Mouse (Mus musculus) heart, embryonic 16.5 days (tissue): ENCODE results near the gene Hist1h2bk. TPM values are rescaled to one million over a fixed set of nuclear protein-coding genes. Genes with fewer than 3 reads are reported as not detected.

Experiments
- ATAC-seq: fragments of 200-750 bp; cut with Nextera tagmentation; replicated peaks from 2 replicates; pipeline ENCODE4 v1.8.0; 2017; ENCODE audit warnings: moderate number of reproducible peaks; ENCODE audit not compliant: insufficient read depth, low FRiP score; ENCODE audit errors: extremely low read depth
- H3K27ac ChIP-seq: fragments of 300-500 bp; sonication (generic); 2 replicates; pipeline ENCODE4 v1.5.1; 2014; ENCODE audit warnings: mild to moderate bottlenecking, low read length, control low read depth, moderate library complexity
- H3K27me3 ChIP-seq: fragments of 300-500 bp; sonication (generic); 2 replicates; pipeline ENCODE4 v1.6.1; 2014; ENCODE audit warnings: low read length, mixed read lengths; ENCODE audit not compliant: control insufficient read depth, insufficient read depth
- H3K36me3 ChIP-seq: fragments of 300-500 bp; sonication (generic); 2 replicates; pipeline ENCODE4 v1.6.1; 2014; ENCODE audit not compliant: control insufficient read depth, insufficient read depth
- H3K4me1 ChIP-seq: fragments of 300-500 bp; sonication (generic); 2 replicates; pipeline ENCODE4 v1.6.1; 2014; ENCODE audit warnings: low read length, mixed read lengths; ENCODE audit not compliant: control insufficient read depth, insufficient read depth
- H3K4me2 ChIP-seq: fragments of 300-500 bp; sonication (generic); 2 replicates; pipeline ENCODE4 v1.6.1; 2014; ENCODE audit warnings: low read depth, mild to moderate bottlenecking, control low read depth, low read length
- H3K4me3 ChIP-seq: fragments of 300-500 bp; sonication (generic); 2 replicates; pipeline ENCODE4 v1.5.1; 2014; ENCODE audit warnings: mild to moderate bottlenecking, control low read depth, low read length
- H3K9ac ChIP-seq: fragments of 300-500 bp; sonication (generic); 2 replicates; pipeline ENCODE4 v1.6.1; 2014; ENCODE audit warnings: low read length, control low read depth
- H3K9me3 ChIP-seq: fragments of 300-500 bp; sonication (generic); replicated peaks from 2 replicates; pipeline ENCODE4 v1.6.1; 2016; ENCODE audit warnings: low read length; ENCODE audit not compliant: control insufficient read depth
- WGBS: fragments of 180-500 bp; shearing (Covaris S2); extraction: QIAGEN DNeasy Blood & Tissue Kit; methylation state at CpG from one replicate; pipeline ENCODE4 v1.1.7; 2014; 5-methylcytosine and 5-hydroxymethylcytosine counted together
- polyA plus RNA-seq: library from polyadenylated mRNA; unstranded; fragments of >200 nt; fragmentation: Nextera tagmentation; extraction: Ambion mirVana; gene quantifications from 2 replicates; pipeline ENCODE4 v1.2.1, GENCODE M21; 2015

The Hist1h2bk gene
- polyA plus RNA-seq, 1 experiment from 2014 or later: 3.1 TPM

GRCm38 (mm10) chr13:21997821-21998220 is 37.8 kb upstream of the Hist1h2bk start:
- Histone ChIP-seq H3K36me3 (no peaks in the 10 kb centered on the region), H3K4me2 (no peak overlapping the region), H3K27ac (no peak overlapping the region), H3K9ac (no peak overlapping the region), H3K9me3 (no peaks in the 10 kb centered on the region), H3K4me3 (no peak overlapping the region; the same call in 1 of the 2 replicates), H3K27me3 (peaks cover 58% of the 10 kb centered on the region), H3K4me1 (peaks cover 4% of the 10 kb centered on the region)
- WGBS: 9% methylated on average over 4 of the region's 4 CpGs
- no peak for ATAC-seq

- WGBS: 27% methylated on average over 3 of the region's 3 CpGs
- no peaks in the 10 kb centered on the region for H3K36me3 ChIP-seq
- no peak overlapping the region for H3K27ac ChIP-seq
- H3K4me1 ChIP-seq: peaks cover 4% of the 10 kb centered on the region
- no peak overlapping the region for H3K9ac ChIP-seq
- peaks cover 64% of the 10 kb centered on the region for H3K27me3 ChIP-seq
- no peak overlapping the region for H3K4me2 ChIP-seq
- no peak for ATAC-seq
- H3K9me3 ChIP-seq: no peaks in the 10 kb centered on the region
- H3K4me3 ChIP-seq: no peak overlapping the region
Observed at GRCm38 (mm10) chr13:21998412-21998811, 37.3 kb upstream of the Hist1h2bk start.

- no peak overlapping the region for H3K27ac ChIP-seq
- ATAC-seq: no peak
- 38% methylated on average over 4 of the region's 4 CpGs for WGBS
- no peak overlapping the region for H3K4me2 ChIP-seq
- H3K4me3 ChIP-seq: no peak overlapping the region
- peaks cover 4% of the 10 kb centered on the region for H3K4me1 ChIP-seq
- no peaks in the 10 kb centered on the region for H3K9me3 ChIP-seq
- H3K36me3 ChIP-seq: no peaks in the 10 kb centered on the region
- peaks cover 71% of the 10 kb centered on the region for H3K27me3 ChIP-seq
- no peak overlapping the region for H3K9ac ChIP-seq
Observed at GRCm38 (mm10) chr13:21999147-21999546, 36.5 kb upstream of the Hist1h2bk start.

GRCm38 (mm10) chr13:22001346-22001745 is 34.3 kb upstream of the Hist1h2bk start:
- Histone ChIP-seq H3K27ac (no peak overlapping the region), H3K9me3 (no peaks in the 10 kb centered on the region), H3K4me2 (no peak overlapping the region), H3K4me1 (peaks cover 6% of the 10 kb centered on the region), H3K9ac (no peak overlapping the region), H3K4me3 (no peak overlapping the region), H3K27me3 (peaks cover 82% of the 10 kb centered on the region), H3K36me3 (no peaks in the 10 kb centered on the region)
- no peak for ATAC-seq
- WGBS: 54% methylated on average over 2 of the region's 2 CpGs

- H3K27me3 ChIP-seq: peaks cover 81% of the 10 kb centered on the region
- H3K9ac ChIP-seq: no peak overlapping the region
- no peak overlapping the region for H3K4me3 ChIP-seq
- no peaks in the 10 kb centered on the region for H3K36me3 ChIP-seq
- H3K27ac ChIP-seq: no peak overlapping the region
- 17% methylated on average over 5 of the region's 5 CpGs for WGBS
- H3K9me3 ChIP-seq: no peaks in the 10 kb centered on the region
- no peak overlapping the region for H3K4me2 ChIP-seq
- no peak for ATAC-seq
- H3K4me1 ChIP-seq: peaks cover 10% of the 10 kb centered on the region
Observed at GRCm38 (mm10) chr13:22001823-22002222, 33.8 kb upstream of the Hist1h2bk start.

GRCm38 (mm10) chr13:22005605-22006333 is 29.9 kb upstream of the Hist1h2bk start:
- no peak overlapping the region for H3K27ac ChIP-seq
- peaks cover 10% of the 10 kb centered on the region for H3K4me1 ChIP-seq
- under 1% methylated on average over 45 of the region's 45 CpGs for WGBS
- H3K4me2 ChIP-seq: peak overlapping the region; percentile 98
- H3K36me3 ChIP-seq: no peaks in the 10 kb centered on the region
- peaks cover 78% of the 10 kb centered on the region for H3K27me3 ChIP-seq
- H3K9ac ChIP-seq: peak overlapping the region; percentile 49
- H3K9me3 ChIP-seq: no peaks in the 10 kb centered on the region
- H3K4me3 ChIP-seq: peak overlapping the region; percentile 72
- peak; percentile 71 for ATAC-seq

GRCm38 (mm10) chr13:22006334-22007120 is 29.1 kb upstream of the Hist1h2bk start:
- H3K27ac ChIP-seq: no peak overlapping the region
- H3K4me3 ChIP-seq: peak overlapping the region; percentile 72
- ATAC-seq: peak; percentile 82
- H3K9me3 ChIP-seq: no peaks in the 10 kb centered on the region
- no peaks in the 10 kb centered on the region for H3K36me3 ChIP-seq
- peak overlapping the region; percentile 49 for H3K9ac ChIP-seq
- H3K4me2 ChIP-seq: peak overlapping the region; percentile 98
- peaks cover 77% of the 10 kb centered on the region for H3K27me3 ChIP-seq
- WGBS: under 1% methylated on average over 38 of the region's 38 CpGs
- H3K4me1 ChIP-seq: peaks cover 10% of the 10 kb centered on the region

- 4% methylated on average over 18 of the region's 18 CpGs for WGBS
- no peak for ATAC-seq
- H3K9me3 ChIP-seq: no peaks in the 10 kb centered on the region
- peak overlapping the region; percentile 72 for H3K4me3 ChIP-seq
- no peaks in the 10 kb centered on the region for H3K36me3 ChIP-seq
- H3K27ac ChIP-seq: no peak overlapping the region
- H3K4me2 ChIP-seq: peak overlapping the region; percentile 98
- no peak overlapping the region for H3K9ac ChIP-seq
- peaks cover 10% of the 10 kb centered on the region for H3K4me1 ChIP-seq
- peaks cover 81% of the 10 kb centered on the region for H3K27me3 ChIP-seq
Observed at GRCm38 (mm10) chr13:22007121-22007510, 28.6 kb upstream of the Hist1h2bk start.

- no peak overlapping the region for H3K4me2 ChIP-seq
- no peaks in the 10 kb centered on the region for H3K9me3 ChIP-seq
- peaks cover 81% of the 10 kb centered on the region for H3K27me3 ChIP-seq
- H3K4me3 ChIP-seq: peak overlapping the region; percentile 72; the same call in 1 of the 2 replicates
- ATAC-seq: no peak
- no peak overlapping the region for H3K9ac ChIP-seq
- H3K4me1 ChIP-seq: peaks cover 10% of the 10 kb centered on the region
- H3K27ac ChIP-seq: no peak overlapping the region
- WGBS: 55% methylated on average over 7 of the region's 7 CpGs
- no peaks in the 10 kb centered on the region for H3K36me3 ChIP-seq
Observed at GRCm38 (mm10) chr13:22007872-22008271, 27.8 kb upstream of the Hist1h2bk start.
